Mouse (Mus musculus): ENCODE results near the gene Ehmt1. TPM values are rescaled to one million over a fixed set of nuclear protein-coding genes. Genes with fewer than 3 reads are reported as not detected.

Gene Ehmt1
- polyA plus RNA-seq, 1 experiment from 2014 or later = 30.9 TPM

GRCm38 (mm10) chr2:24896761-24897160 lies 22.7 kb downstream of the Ehmt1 start:
- Histone ChIP-seq H3K4me3 (ENCODE audit: inconsistent target) (no peak overlapping the region), H3K27ac (no peak overlapping the region), H3K79me2 (ENCODE audit: inconsistent target) (peaks cover 96% of the 10 kb centered on the region), H3K36me3 (ENCODE audit: inconsistent target) (no peaks in the 10 kb centered on the region)
- 53% methylated on average over 4 of the region's 4 CpGs for WGBS (ENCODE audit: missing documents)

GRCm38 (mm10) chr2:24894211-24894610 lies 25.2 kb downstream of the Ehmt1 start:
- Histone ChIP-seq H3K4me3 (ENCODE audit: inconsistent target) (no peak overlapping the region), H3K27ac (no peak overlapping the region), H3K79me2 (ENCODE audit: inconsistent target) (peaks cover 100% of the 10 kb centered on the region), H3K36me3 (ENCODE audit: inconsistent target) (no peaks in the 10 kb centered on the region)
- WGBS (ENCODE audit: missing documents) = 100% methylated on average over 1 of the region's 1 CpGs

- H3K36me3 ChIP-seq (ENCODE audit: inconsistent target) = no peaks in the 10 kb centered on the region
Measured at GRCm38 (mm10) chr2:24892318-24892717, 27.1 kb downstream of the Ehmt1 start.

GRCm38 (mm10) chr2:24890541-24891447 lies 28.6 kb downstream of the Ehmt1 start:
- Histone ChIP-seq H3K79me2 (ENCODE audit: inconsistent target) (peaks cover 94% of the 10 kb centered on the region), H3K4me3 (ENCODE audit: inconsistent target) (no peak overlapping the region), H3K27ac (no peak overlapping the region), H3K36me3 (ENCODE audit: inconsistent target) (peaks cover 8% of the 10 kb centered on the region; the same call in 1 of the 2 replicates)
- 89% methylated on average over 6 of the region's 6 CpGs for WGBS (ENCODE audit: missing documents)

More at GRCm38 (mm10) chr2:24892318-24892717, 27.1 kb downstream of the Ehmt1 start:
- no peak overlapping the region for H3K27ac ChIP-seq
- peaks cover 100% of the 10 kb centered on the region for H3K79me2 ChIP-seq (ENCODE audit: inconsistent target)
- H3K4me3 ChIP-seq (ENCODE audit: inconsistent target) = no peak overlapping the region
- WGBS (ENCODE audit: missing documents) = 96% methylated on average over 5 of the region's 5 CpGs

GRCm38 (mm10) chr2:24888895-24889294 lies 30.5 kb downstream of the Ehmt1 start:
- Histone ChIP-seq H3K36me3 (ENCODE audit: inconsistent target) (peaks cover 15% of the 10 kb centered on the region; the same call in 1 of the 2 replicates), H3K27ac (no peak overlapping the region), H3K79me2 (ENCODE audit: inconsistent target) (peaks cover 75% of the 10 kb centered on the region), H3K4me3 (ENCODE audit: inconsistent target) (no peak overlapping the region)
- WGBS (ENCODE audit: missing documents) = 76% methylated on average over 5 of the region's 5 CpGs

GRCm38 (mm10) chr2:24880686-24881085 lies 38.7 kb downstream of the Ehmt1 start:
- Histone ChIP-seq H3K36me3 (ENCODE audit: inconsistent target) (peaks cover 24% of the 10 kb centered on the region; the same call in 1 of the 2 replicates), H3K79me2 (ENCODE audit: inconsistent target) (no peaks in the 10 kb centered on the region), H3K27ac (no peak overlapping the region), H3K4me3 (ENCODE audit: inconsistent target) (no peak overlapping the region)
- WGBS (ENCODE audit: missing documents) = 91% methylated on average over 2 of the region's 2 CpGs

- no peak overlapping the region for H3K27ac ChIP-seq
- WGBS (ENCODE audit: missing documents) = 90% methylated on average over 1 of the region's 1 CpGs
- H3K36me3 ChIP-seq (ENCODE audit: inconsistent target) = 0 out of 2 replicates have a peak, but pooled peaks cover 14% of the 10 kb centered on the region
- no peak overlapping the region for H3K4me3 ChIP-seq (ENCODE audit: inconsistent target)
- no peaks in the 10 kb centered on the region; the same call in 1 of the 2 replicates for H3K79me2 ChIP-seq (ENCODE audit: inconsistent target)
Measured at GRCm38 (mm10) chr2:24870952-24871351, 48.5 kb downstream of the Ehmt1 start.

- Histone ChIP-seq H3K4me3 (ENCODE audit: inconsistent target) (no peak overlapping the region), H3K36me3 (ENCODE audit: inconsistent target) (peaks cover 11% of the 10 kb centered on the region; the same call in 1 of the 2 replicates), H3K79me2 (ENCODE audit: inconsistent target) (no peaks in the 10 kb centered on the region; the same call in 1 of the 2 replicates), H3K27ac (no peak overlapping the region)
- 81% methylated on average over 8 of the region's 8 CpGs for WGBS (ENCODE audit: missing documents)
Measured at GRCm38 (mm10) chr2:24863010-24863409, 56.4 kb downstream of the Ehmt1 start.

GRCm38 (mm10) chr2:24852408-24852807 lies 67.0 kb downstream of the Ehmt1 start:
- Histone ChIP-seq H3K4me3 (ENCODE audit: inconsistent target) (no peak overlapping the region), H3K79me2 (ENCODE audit: inconsistent target) (no peaks in the 10 kb centered on the region), H3K27ac (no peak overlapping the region), H3K36me3 (ENCODE audit: inconsistent target) (peaks cover 51% of the 10 kb centered on the region)
- WGBS (ENCODE audit: missing documents) = 77% methylated on average over 5 of the region's 5 CpGs

- Histone ChIP-seq H3K4me3 (ENCODE audit: inconsistent target) (no peak overlapping the region), H3K79me2 (ENCODE audit: inconsistent target) (no peaks in the 10 kb centered on the region), H3K36me3 (ENCODE audit: inconsistent target) (peaks cover 18% of the 10 kb centered on the region; the same call in 1 of the 2 replicates), H3K27ac (no peak overlapping the region)
- WGBS (ENCODE audit: missing documents) = 91% methylated on average over 1 of the region's 1 CpGs
Measured at GRCm38 (mm10) chr2:24846557-24846956, 72.9 kb downstream of the Ehmt1 start.

- H3K27ac ChIP-seq = no peak overlapping the region
- peaks cover 18% of the 10 kb centered on the region for H3K36me3 ChIP-seq (ENCODE audit: inconsistent target)
- WGBS (ENCODE audit: missing documents) = 36% methylated on average over 1 of the region's 1 CpGs
- H3K79me2 ChIP-seq (ENCODE audit: inconsistent target) = no peaks in the 10 kb centered on the region
- H3K4me3 ChIP-seq (ENCODE audit: inconsistent target) = no peak overlapping the region
Measured at GRCm38 (mm10) chr2:24845256-24845655, 74.2 kb downstream of the Ehmt1 start.

GRCm38 (mm10) chr2:24830614-24831013 lies 88.8 kb downstream of the Ehmt1 start:
- WGBS (ENCODE audit: missing documents) = 97% methylated on average over 3 of the region's 3 CpGs
- H3K4me3 ChIP-seq (ENCODE audit: inconsistent target) = no peak overlapping the region
- H3K79me2 ChIP-seq (ENCODE audit: inconsistent target) = no peaks in the 10 kb centered on the region
- H3K36me3 ChIP-seq (ENCODE audit: inconsistent target) = peaks cover 25% of the 10 kb centered on the region; the same call in 1 of the 2 replicates
- H3K27ac ChIP-seq = no peak overlapping the region

- Histone ChIP-seq H3K4me3 (ENCODE audit: inconsistent target) (no peak overlapping the region), H3K79me2 (ENCODE audit: inconsistent target) (no peaks in the 10 kb centered on the region), H3K36me3 (ENCODE audit: inconsistent target) (peaks cover 40% of the 10 kb centered on the region), H3K27ac (no peak overlapping the region)
- 77% methylated on average over 3 of the region's 3 CpGs for WGBS (ENCODE audit: missing documents)
Measured at GRCm38 (mm10) chr2:24809746-24810145, 109.7 kb downstream of the Ehmt1 start.

GRCm38 (mm10) chr2:24807691-24808090 lies 111.7 kb downstream of the Ehmt1 start:
- Histone ChIP-seq H3K4me3 (ENCODE audit: inconsistent target) (no peak overlapping the region), H3K36me3 (ENCODE audit: inconsistent target) (peaks cover 40% of the 10 kb centered on the region), H3K79me2 (ENCODE audit: inconsistent target) (no peaks in the 10 kb centered on the region), H3K27ac (no peak overlapping the region)
- WGBS (ENCODE audit: missing documents) = 98% methylated on average over 10 of the region's 10 CpGs

- Histone ChIP-seq H3K79me2 (ENCODE audit: inconsistent target) (no peaks in the 10 kb centered on the region), H3K27ac (no peak overlapping the region), H3K36me3 (ENCODE audit: inconsistent target) (peaks cover 38% of the 10 kb centered on the region), H3K4me3 (ENCODE audit: inconsistent target) (no peak overlapping the region)
- WGBS (ENCODE audit: missing documents) = 92% methylated on average over 3 of the region's 3 CpGs
Measured at GRCm38 (mm10) chr2:24807036-24807435, 112.4 kb downstream of the Ehmt1 start.
